Mouse (Mus musculus) ovary, postnatal 36 days (tissue): ENCODE data around the gene Syngr3.
A peak's percentile ranks its signal among the peaks of the same experiment; 100 is the strongest.
"Not testable (repeated sequence)": the region's sequence is repeated elsewhere in the genome, so short reads cannot be mapped to it uniquely, and the experiment has no call there.

ENCODE experiments used
- DNase-seq: peaks from one replicate; pipeline ENCODE4 v3.0.0; 2022; ENCODE audit warnings: low spot score, mixed read lengths

The Syngr3 gene

GRCm38 (mm10) chr17:24676187-24676586 lies 13.6 kb downstream of the Syngr3 start:
- DNase-seq, result peak; percentile 35

GRCm38 (mm10) chr17:24674277-24674676 lies 15.5 kb downstream of the Syngr3 start:
- DNase-seq, result no peak

GRCm38 (mm10) chr17:24672141-24672540 lies 17.6 kb downstream of the Syngr3 start:
- DNase-seq, result peak; percentile 38

- DNase-seq, result no peak
These were observed 18.4 kb downstream of the Syngr3 start for GRCm38 (mm10) chr17:24671346-24671745.

GRCm38 (mm10) chr17:24670246-24670844 lies 19.4 kb downstream of the Syngr3 start:
- DNase-seq, result no peak

GRCm38 (mm10) chr17:24669545-24670245 lies 20.1 kb downstream of the Syngr3 start, which contains the start of gene Zfp598:
TSS of gene Zfp598 (plus strand) at chr17:24669687.
- peak; percentile 95 for DNase-seq

GRCm38 (mm10) chr17:24669214-24669544 lies 20.6 kb downstream of the Syngr3 start:
- DNase-seq, result not testable (repeated sequence)

- DNase-seq, result peak; percentile 31
These were observed 22.3 kb downstream of the Syngr3 start for GRCm38 (mm10) chr17:24667416-24667815.

GRCm38 (mm10) chr17:24667011-24667410 lies 22.7 kb downstream of the Syngr3 start:
- DNase-seq, result not testable (repeated sequence)

- DNase-seq, result peak; percentile 40
These were observed 31.6 kb downstream of the Syngr3 start, which contains the start of gene Npw for GRCm38 (mm10) chr17:24658017-24658758. TSS of gene Npw (minus strand) at chr17:24658457.

GRCm38 (mm10) chr17:24654969-24655368 lies 34.8 kb downstream of the Syngr3 start:
- DNase-seq, result no peak

- DNase-seq, result peak; percentile 71
These were observed 35.6 kb downstream of the Syngr3 start for GRCm38 (mm10) chr17:24653967-24654710.

- no peak for DNase-seq
These were observed 37.9 kb downstream of the Syngr3 start for GRCm38 (mm10) chr17:24651835-24652234.

- DNase-seq, result no peak
These were observed 39.0 kb downstream of the Syngr3 start for GRCm38 (mm10) chr17:24650766-24651165.

GRCm38 (mm10) chr17:24650070-24650616 lies 39.6 kb downstream of the Syngr3 start, which contains the start of gene Slc9a3r2:
TSS of gene Slc9a3r2 (minus strand) at chr17:24650327.
- DNase-seq, result peak; percentile 71

- peak; percentile 59 for DNase-seq
These were observed 40.1 kb downstream of the Syngr3 start for GRCm38 (mm10) chr17:24649581-24650069.

- no peak for DNase-seq
These were observed 40.9 kb downstream of the Syngr3 start for GRCm38 (mm10) chr17:24648731-24649377.

GRCm38 (mm10) chr17:24647493-24647892 lies 42.3 kb downstream of the Syngr3 start:
- DNase-seq, result no peak

- DNase-seq, result no peak
These were observed 43.4 kb downstream of the Syngr3 start for GRCm38 (mm10) chr17:24646381-24646780.

GRCm38 (mm10) chr17:24645916-24646315 lies 43.8 kb downstream of the Syngr3 start:
- DNase-seq, result no peak
